Mouse (Mus musculus) heart, adult 9 months (tissue): ENCODE measurements around the gene Tgfbrap1.
"Not testable (repeated sequence)": the region's sequence is repeated elsewhere in the genome, so short reads cannot be mapped to it uniquely, and the experiment has no call there.

Experiments used
- DNase-seq, 2 experiments: peaks; one replicate each; pipeline ENCODE4 v3.0.0; 2022; ENCODE audit warnings: low spot score in 2 of 2

Tgfbrap1 gene

GRCm38 (mm10) chr1:43036014-43036413 is 62.4 kb downstream of the Tgfbrap1 start:
- DNase-seq = no peak

GRCm38 (mm10) chr1:43015153-43015685 is 83.2 kb downstream of the Tgfbrap1 start:
- DNase-seq = not testable (repeated sequence)

GRCm38 (mm10) chr1:43010461-43010860 is 88.0 kb downstream of the Tgfbrap1 start:
- no peak for DNase-seq

- no peak for DNase-seq
Measured at GRCm38 (mm10) chr1:43006524-43006923, 91.9 kb downstream of the Tgfbrap1 start.

- no peak for DNase-seq
Measured at GRCm38 (mm10) chr1:43006051-43006514, 92.4 kb downstream of the Tgfbrap1 start.
